Mouse (Mus musculus): ENCODE data around the gene Ak2.

DNA sequence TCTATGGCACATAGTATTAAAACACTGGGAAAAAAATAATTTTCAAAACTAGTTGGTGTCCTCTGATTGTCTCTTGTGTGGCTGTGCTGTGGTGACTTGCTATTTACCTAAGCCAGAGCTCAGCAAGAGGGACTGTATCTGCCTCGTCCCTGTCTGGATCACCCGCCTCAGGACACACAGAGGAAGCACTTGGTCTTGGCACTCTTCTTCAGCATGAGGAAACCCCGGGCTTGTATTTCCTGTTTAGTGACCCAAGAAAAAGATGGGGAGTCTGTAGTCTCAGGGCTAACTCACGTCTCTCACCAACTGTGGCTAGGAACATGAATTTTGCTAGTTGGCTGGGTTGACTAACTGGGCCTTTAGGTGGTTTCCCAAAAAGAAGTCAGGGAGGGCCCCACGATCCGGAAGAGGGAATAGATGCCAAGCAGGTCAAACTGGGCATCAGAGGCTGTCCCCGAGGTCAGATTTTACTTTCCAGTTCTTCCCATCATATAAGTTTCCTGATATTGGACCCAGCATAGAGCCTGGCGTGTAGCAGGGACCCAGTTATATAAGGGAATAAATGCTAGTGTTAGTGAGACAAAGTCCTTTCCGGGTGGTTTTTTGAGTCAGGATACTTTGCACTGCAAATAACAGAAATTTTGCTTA is 27.2 kb downstream of the Ak2 start:
- TF ChIP-seq CTCF (IDR thresholded peaks at IDR 0.05; ENCODE audit: low read depth, low read length), result no peak
- no peak for TF ChIP-seq POLR2A (IDR thresholded peaks at IDR 0.05; ENCODE audit: extremely low read depth, insufficient read depth, low read length)

All from liver, adult 2 months (tissue).